Mouse (Mus musculus): Measurements from ENCODE around the gene Timm23.
"Not testable (repeated sequence)": the region's sequence is repeated elsewhere in the genome, so short reads cannot be mapped to it uniquely, and the experiment has no call there.

The Timm23 gene

GRCm38 (mm10) chr14:32165278-32166061, 36.2 kb downstream of the Timm23 start:
- DNase-seq (ENCODE audit: extremely low spot score), result peak; percentile 81

DNA sequence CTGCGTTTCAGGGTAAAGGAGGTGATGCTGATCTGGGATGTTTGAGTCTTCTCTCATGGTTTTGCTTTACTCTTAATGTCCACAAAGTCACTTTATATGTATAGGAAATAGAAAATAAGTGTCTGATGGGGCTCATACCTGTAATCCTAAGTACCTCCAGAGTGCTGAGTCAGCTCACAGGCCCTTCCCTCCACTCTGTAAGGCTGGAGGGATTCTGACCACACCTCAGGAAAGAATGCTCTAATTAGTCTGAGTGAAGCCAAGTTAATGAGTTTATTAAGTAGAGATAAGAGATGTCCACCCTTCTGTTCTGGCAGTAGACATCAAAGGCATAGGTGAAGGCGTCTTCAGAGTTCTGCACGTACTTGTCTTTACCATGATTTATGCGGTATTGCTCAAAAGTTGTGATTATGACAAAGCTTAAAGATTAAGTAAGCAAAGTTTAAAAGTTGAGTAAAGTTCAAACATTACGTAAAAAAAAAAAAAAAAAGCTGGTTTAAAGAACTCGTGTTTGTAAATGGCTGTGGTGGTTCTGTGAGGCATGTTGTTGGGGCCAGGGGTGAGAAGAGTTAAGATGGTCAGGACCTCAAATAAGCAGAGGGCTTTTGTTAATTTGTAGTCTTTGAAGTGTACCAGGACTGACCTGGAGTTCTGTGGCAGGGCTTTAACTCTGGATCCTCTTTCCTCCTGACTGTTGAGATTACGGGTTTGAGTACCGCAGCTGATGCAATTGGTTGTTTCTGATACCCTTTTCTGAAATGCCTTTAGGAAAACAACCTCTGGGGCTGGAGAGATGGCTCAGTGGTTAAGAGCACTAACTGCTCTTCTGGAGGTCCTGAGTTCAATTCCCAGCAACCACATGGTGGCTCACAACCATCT, 37.3 kb downstream of the Timm23 start:
- no peak for DNase-seq (ENCODE audit: extremely low spot score)

- DNase-seq (ENCODE audit: extremely low spot score), result no peak
Observed at GRCm38 (mm10) chr14:32163203-32163888, 38.4 kb downstream of the Timm23 start.

DNA sequence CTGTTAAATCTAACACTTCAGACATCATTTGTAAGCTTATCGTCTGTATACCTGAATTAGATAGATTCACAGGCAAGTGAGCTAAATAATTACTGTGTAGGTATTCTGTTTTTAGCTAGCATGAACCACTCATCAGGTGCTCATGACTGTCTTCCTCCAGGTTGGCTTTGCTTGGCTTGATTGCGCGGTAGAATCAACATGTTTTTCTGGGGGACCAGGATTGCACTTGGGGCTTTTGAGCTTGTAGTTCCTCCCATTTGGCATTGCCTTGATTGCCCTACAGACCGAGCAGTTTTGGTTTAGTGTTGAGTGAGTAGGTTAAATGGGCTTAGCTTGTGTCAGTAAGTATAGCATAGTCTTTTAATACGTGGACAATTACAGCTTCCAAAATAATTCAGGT, 39.5 kb downstream of the Timm23 start:
- no peak for DNase-seq (ENCODE audit: extremely low spot score)

DNA sequence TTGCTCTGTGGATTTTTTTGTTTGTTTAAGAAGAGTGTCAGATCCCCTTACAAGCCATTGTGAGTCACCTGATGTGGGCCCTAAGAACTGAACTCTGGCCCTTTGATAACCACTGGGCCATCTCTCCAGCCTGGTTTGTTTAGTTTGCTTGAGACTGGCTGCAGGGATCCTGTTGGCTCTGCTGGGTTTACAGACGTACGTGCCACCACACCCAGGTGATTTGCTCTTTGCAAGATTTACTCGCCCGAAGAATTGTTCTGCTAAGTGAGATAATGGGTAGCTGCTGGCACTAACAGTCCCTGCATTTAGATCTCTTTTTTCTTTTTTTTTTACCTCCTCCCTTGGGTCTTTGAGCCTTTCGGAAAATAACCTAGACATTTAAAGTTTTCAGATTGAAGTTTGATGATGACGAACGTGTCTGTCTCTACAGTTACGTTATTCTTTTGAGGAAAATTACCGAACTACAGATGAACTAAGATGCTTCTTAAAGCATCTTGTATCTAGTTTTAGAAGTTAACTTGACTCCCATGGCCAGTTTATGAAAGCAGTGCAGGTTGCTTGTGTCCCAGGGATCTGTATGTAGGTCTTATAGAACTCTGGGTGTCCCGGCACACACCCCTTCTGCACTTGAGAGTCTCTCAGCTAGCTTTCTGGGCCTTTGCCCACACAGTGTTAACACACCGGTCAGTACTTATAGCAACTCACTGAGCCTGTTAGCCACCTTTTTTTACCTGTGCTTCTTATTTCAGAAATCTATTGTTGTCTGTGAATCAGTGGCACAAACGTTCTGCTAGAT, 40.4 kb downstream of the Timm23 start:
- no peak for DNase-seq (ENCODE audit: extremely low spot score)

GRCm38 (mm10) chr14:32160563-32160962, 41.1 kb downstream of the Timm23 start:
- no peak for DNase-seq (ENCODE audit: extremely low spot score)

- DNase-seq (ENCODE audit: extremely low spot score), result peak; percentile 96
Observed at GRCm38 (mm10) chr14:32159690-32160246, 41.9 kb downstream of the Timm23 start, which contains the start of gene Ncoa4. Gene Ncoa4 (plus strand): TSS chr14:32159865.

GRCm38 (mm10) chr14:32159150-32159670, 42.5 kb downstream of the Timm23 start:
- peak; percentile 19 for DNase-seq (ENCODE audit: extremely low spot score)

DNA sequence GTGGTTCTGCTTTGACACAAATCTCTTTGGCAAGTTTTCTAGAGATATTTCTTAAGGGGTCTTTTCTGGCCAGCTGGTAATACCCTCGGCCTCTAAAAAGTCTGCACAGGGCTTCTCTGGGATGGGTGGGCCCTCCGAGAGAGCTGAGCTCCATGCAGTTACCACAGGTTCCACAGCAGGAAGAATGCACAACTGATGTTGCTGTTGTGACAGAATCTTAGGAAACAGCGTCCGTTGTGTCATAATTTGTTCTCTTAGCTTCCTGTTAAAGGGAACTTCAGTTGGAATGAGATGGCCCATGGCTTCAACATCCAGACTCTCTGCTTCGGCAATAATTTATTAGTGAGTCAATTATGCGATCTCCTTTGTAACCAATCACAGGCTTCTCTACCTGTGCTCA, 46.9 kb downstream of the Timm23 start:
- DNase-seq (ENCODE audit: extremely low spot score), result no peak

DNA sequence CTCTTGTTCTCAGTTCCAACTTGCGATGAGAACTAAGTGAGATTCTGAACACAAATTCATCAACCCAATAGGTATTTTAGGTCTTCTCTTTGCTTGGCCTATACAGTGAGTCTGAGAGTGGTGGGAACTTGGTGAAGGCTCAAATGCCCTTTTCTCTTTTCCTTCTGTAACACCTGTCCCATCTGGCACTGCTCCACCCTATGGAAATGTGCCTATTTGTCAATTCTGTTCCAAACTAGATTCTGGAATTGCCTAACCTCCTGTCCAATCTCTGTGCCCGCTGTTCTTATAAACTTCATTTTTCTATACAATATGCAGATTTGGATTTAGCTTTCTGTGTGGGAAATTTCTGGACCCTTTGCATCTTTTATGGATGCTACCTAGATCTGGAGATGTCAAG, 48.5 kb downstream of the Timm23 start:
- no peak for DNase-seq (ENCODE audit: extremely low spot score)

- no peak for DNase-seq (ENCODE audit: extremely low spot score)
Observed at GRCm38 (mm10) chr14:32152243-32152965, 49.3 kb downstream of the Timm23 start.

DNA sequence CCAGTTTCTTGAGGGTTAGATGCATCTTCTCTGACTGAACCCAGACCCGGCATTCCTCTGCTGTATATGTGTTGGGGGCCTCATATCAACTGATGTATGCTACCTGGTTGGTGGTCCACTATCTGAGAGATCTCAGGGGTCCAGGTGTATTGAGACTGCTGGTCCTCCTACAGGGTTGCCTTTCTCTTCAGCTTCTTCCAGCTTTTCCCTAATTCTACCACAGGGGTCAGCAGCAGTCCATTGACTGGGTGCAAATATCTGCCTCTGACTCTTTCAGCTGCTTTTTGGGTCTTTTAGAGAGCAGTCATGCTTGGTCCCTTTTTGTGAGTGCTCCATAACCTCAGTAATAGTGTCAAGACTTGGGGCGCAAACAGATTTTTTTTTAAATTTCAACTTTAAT, 50.8 kb downstream of the Timm23 start:
- DNase-seq (ENCODE audit: extremely low spot score), result no peak

DNA sequence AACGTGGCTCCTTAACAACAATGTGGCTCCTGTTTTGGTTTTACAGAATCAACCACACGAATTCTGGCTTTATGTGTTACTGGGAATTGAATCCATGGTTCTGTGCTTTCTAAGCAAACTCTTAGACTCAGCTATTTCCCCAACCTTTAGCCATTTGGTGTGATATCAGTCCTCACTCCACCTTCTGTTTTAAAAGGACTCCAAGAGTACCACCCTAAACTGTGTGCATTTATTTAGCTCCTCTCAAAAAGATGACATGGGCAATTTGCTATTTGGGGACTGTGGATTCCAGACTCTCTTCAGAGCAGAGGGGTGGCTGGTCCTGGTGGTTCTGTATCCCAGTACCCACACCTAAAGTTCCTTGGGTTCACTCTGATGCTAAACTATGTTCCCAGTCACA, 55.1 kb downstream of the Timm23 start:
- DNase-seq (ENCODE audit: extremely low spot score), result no peak

- no peak for DNase-seq (ENCODE audit: extremely low spot score)
Observed at GRCm38 (mm10) chr14:32145809-32146511, 55.7 kb downstream of the Timm23 start.

DNA sequence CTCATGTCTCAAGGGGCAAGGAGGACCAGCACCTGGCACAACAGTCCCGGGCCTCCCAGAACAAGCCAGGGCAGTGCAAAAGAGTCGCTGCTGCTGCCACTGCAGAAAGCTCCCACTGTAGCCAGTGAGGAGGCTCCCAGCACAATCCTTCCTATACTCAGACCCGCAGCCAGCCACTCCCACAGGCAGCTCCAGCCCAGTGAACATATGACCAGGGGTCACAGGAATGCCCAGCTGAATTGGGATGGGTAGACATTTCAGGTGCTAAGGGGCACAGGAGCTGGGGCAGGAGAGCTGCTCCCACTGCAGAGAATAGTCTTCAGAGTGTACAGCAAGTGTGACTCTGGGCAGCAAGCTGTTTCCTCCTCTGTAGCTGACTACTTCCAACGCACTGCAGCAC, 56.3 kb downstream of the Timm23 start:
- no peak for DNase-seq (ENCODE audit: extremely low spot score)

- DNase-seq (ENCODE audit: extremely low spot score), result no peak
Observed at GRCm38 (mm10) chr14:32144734-32145133, 57.0 kb downstream of the Timm23 start.

- no peak for DNase-seq (ENCODE audit: extremely low spot score)
Observed at GRCm38 (mm10) chr14:32141723-32142122, 60.0 kb downstream of the Timm23 start, which contains the start of gene Msmb. Gene Msmb (plus strand): TSS chr14:32142023.

DNA sequence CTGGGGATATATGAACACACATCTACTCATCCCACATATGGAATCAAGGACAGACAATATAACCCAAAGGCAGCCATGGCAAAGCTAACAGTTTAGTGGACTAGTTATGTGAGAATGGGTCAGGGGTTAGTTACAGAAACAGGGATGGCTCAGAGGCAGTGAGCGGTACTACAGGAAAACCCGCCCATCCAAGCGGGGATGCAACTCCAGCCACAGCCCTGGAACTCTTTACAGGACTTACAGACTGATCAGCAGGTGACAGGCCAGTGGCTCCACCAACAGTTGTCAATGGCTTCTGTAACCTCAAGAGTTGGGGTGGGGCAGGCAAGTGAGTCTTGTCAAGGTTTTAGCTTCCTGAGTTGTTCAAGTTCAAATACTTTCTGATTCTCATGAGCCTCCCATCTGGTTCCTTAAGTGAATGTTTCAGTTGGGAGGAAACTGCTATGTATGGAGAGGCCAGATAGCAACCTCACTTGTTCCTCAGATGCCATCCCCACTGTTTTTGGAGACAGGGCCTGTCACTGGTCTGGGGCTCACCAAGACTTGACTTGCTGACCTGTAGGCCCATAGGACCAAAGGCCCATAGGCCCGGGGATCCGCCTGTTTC, 61.2 kb downstream of the Timm23 start:
- DNase-seq (ENCODE audit: extremely low spot score), result no peak

DNA sequence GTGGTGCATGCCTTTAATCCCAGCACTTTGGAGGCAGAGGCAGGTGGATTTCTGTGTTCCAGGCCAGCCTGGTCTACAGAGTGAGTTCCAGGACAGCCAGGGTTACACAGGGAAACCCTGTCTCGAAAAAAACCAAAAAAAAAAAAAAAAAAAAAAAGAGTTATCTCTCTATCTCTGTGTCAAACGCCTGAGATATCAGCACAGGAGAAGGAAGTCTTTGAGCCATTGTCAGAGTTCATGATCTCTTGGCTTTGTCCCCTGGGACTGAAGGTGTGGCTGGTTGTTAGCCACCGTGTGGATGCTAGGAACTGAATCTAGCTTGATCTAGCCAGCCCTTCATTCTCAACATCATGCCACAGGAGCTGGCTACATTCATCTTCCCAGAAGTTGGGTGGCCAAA, 65.2 kb downstream of the Timm23 start:
- DNase-seq (ENCODE audit: extremely low spot score), result not testable (repeated sequence)
